Mouse (Mus musculus) T-cell, adult 2 months (primary cell): ENCODE results near the gene Nacc1.
"Not testable (repeated sequence)": the region's sequence is repeated elsewhere in the genome, so short reads cannot be mapped to it uniquely, and the experiment has no call there.

ENCODE experiments used
- DNase-seq: peaks from one replicate; pipeline ENCODE4 v3.0.0; 2022; ENCODE audit warnings: low spot score

The Nacc1 gene

DNA sequence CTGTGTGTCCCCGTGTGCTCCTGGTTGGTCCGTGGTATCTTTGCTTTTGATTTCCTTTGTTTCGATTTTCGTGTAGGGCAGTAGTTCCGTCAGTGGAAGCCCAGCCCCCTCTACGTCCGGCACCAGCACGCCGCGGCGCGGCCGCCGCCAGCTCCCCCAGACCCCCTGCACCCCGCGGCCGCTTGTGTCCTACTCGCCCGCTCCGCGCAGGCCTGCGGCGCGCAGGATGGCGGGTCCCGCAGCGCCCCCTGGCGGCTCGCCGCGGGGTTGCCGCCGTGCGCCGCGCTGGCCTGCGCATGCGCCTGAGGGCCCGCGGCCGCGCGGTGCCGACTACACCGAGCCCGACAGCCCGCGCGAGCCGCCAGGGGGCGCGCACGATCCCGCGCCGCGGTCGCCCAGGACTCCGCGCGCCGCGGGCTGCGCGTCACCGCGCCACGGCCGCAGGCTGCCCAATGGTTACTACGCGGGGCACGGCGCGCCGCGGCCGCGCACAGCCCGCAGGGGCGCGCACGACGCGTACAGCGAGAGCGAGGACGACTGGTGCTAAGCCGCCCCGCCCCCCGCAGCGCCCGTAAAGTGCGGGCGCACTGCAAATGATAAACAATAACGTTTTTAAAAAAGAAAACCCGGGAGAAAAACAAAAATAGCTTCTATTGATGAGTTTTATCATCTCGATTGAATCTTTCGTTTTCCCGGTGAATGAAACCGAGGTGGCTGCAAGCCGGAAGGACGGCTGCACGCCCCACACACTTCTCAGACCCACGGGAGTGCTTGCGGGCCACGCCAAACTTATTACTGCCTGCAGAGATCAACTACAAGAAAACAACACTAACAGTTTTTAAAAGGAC is 48.3 kb downstream of the Nacc1 start:
- DNase-seq, result peak; percentile 95

DNA sequence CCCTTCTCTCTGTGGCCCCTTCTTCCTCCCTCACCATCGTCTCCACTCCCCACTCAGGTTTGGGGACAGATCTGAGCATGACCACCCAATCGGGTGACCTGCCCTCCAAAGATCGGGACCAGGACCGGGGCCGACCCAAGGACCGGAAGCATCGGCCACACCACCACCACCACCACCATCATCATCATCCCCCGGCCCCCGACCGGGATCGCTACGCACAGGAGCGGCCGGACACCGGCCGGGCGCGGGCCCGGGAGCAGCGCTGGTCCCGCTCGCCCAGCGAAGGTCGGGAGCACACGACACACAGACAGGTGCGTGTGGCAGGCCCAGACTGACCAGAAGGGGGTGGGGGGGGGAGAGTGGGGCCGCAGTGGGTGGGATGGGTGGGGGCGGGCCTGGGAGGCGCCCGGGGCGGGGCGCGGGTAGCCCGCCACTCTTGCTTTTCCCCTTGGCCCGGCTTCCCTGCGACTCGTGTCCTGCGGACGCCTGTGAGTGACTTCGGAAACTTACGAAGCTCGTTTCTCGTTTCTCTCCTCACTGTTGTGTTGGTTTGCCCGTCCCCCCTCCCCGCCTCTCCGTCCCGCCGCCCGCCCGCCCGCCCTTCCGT is 49.0 kb downstream of the Nacc1 start:
- no peak for DNase-seq

DNA sequence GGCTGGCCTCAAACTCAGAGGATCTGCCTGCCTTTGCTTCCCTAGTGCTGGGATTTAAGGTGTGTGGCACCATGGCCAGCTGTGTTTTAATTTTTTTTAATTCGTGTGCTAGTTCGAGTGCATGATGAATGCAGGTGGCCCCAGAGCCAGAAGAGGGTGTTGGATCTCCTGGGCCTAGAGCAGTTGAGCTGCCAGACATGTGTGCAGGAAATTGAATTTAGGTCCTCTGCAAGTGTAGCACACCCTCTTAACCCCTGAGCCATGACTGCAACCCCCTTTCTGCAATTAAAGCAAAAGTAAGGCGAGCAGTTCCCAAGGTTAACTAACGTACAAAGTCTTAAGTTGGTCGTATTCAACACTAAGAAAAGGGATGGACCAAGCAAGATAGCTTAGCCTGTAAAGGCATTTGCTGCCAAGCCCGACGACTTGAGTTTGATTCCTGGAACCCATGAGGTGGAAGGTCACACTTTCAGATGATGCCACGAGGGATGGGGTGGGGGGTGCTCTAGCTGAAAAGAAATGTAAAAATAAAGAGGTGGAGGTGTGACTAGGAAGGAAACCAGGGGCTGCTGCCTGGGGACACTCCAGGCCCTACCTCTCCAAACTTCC is 49.6 kb downstream of the Nacc1 start:
- no peak for DNase-seq

DNA sequence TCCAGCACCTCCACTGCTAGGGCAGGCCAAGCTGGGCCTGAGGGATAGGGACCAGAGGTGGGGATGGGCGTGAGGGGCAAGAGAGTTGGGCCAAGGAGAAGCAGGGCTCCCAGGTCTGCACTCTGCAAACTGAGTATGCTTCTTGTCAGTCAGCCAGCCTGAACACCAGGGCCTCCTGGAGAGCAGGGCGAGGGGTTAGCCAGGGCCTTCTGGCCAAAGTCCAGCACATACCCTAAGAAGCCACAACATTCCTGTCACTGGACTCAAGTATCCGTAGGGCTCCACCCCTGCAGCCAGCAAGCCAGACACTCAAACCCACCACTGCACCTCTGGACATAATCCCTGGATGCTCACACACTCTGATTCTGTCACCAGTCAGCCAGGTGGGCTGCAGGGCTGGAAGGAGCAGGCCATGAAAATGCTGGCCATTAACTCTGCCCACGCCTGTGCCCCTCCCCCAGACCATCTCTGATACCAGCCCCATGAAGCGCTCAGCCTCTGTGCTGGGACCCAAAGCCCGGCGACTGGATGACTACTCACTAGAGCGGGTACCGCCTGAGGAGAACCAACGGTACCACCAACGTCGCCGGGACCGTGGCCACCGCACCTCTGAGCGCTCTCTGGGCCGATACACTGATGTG is 51.5 kb downstream of the Nacc1 start:
- no peak for DNase-seq

DNA sequence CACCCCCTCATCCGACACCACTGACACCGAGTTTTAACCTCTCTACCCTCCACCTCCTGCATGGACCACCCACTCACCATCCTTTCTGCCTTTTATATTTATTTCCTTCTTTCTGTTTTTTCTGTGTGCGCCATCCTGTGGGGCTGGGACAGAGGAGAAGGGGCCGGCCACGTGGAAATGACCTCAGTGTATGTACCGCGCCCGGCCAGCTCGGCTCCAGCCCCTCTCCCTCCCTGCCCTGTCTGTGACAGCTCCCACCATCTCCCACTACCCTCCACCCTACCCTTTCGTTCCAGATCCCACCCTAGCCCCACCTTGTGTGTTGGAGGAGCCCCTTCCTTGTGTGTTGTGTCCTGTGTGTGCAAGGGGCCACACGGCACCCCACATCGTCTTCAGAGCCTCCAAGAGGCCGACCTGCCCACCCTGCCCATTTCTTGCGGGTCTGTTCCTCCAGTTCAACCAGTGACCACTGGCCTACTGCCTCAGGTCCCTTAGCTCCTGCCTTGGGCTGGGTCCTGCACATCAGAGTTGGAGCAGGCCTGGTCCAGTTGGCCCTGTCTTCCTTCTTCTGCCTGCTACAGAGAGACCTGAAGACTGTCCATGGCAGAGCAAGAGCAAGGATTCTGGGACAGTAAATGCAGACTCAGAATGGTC is 52.1 kb downstream of the Nacc1 start:
- DNase-seq, result no peak

DNA sequence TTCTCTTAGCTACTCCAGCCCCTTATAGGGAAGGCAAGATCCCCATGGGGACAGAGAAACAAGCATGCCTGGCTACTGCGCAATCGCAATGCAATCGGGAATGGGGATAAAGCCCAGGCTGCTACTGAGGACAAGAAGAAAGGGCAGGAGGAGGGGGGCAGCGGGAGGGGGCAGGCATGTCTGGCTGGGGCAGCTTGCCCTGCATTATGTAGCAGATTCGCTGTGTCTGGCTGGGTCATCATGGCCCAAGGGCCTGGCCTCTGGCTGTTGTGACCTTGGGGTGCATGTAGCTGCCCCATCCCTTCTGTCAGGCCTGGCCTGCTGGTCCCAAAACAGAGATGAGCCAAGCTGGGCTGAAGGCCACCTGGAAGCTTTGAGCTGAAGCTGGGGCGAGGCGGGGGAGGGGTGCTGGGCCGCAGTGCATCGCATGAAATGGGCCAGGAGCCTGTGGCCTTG is 52.8 kb downstream of the Nacc1 start:
- no peak for DNase-seq

DNA sequence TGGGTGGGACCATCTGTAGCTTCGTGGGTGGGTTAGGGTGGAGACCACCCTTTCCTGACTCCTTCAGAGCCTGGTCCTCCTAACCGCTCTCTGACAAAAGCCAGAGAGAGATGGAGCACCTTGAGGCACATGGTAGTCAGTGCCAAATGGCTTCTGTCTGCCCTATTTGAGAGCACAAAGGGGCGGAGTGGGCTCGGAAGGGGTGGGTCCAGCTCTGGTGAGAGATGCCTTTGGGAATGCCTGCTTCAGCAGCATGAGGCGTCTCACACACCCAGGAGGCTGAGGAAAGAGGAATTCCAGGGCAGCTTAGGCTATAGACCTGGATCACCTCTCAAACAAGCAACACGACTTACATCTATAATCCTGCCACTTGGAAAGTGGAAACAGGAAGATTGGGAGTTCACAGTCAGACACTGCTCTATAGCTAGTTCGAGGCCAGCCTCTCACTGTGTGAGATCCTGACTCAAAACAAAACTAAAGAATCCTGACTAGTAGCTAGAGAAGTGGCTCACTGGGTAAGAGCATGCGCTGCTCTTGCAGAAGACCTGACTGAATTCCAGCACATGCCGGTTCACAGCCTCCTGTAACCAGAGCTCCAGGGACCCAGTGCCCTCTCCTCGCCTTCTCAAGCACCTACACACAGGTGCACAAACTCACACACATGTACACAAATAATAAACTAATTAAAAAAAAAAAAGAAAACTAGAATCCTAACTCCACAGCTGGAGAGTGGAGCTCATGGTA is 53.6 kb downstream of the Nacc1 start:
- DNase-seq, result no peak

DNA sequence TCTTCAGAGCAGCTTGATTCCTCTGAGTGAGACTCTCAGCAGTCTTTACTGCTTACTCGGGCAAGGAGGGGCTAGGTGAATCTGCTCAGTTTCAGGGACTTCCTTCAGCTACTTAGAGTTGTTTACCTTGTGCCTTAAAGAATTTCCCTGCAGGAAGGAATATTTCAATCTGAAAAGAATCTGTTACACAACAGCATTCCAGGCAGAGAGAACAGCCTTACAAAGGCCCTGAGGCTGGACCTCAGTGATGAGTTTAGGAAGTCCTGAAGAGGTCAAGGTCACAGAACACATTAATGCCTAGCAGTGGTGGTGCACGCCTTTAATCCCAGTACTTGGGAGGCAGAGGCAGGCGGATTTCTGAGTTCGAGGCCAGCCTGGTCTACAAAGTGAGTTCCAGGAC is 55.8 kb downstream of the Nacc1 start:
- no peak for DNase-seq

DNA sequence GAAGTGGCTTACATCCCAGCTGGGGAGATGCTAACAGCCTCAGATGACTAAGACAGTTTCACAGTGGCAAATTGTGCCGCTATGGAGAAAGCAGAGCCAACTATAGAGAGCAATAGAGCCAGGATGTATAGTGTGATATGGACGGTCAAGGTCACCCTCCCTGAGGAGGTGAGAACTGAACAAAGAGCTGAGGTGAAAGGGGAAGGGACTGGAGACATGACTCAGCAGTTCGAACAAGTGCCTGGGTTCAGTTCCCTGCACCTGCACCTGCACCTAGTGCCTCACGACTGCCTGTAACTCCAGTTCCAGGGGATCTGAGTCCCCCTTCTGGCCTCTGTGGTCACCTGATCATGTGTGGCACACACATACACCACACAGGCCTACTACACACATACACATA is 57.5 kb downstream of the Nacc1 start:
- no peak for DNase-seq

DNA sequence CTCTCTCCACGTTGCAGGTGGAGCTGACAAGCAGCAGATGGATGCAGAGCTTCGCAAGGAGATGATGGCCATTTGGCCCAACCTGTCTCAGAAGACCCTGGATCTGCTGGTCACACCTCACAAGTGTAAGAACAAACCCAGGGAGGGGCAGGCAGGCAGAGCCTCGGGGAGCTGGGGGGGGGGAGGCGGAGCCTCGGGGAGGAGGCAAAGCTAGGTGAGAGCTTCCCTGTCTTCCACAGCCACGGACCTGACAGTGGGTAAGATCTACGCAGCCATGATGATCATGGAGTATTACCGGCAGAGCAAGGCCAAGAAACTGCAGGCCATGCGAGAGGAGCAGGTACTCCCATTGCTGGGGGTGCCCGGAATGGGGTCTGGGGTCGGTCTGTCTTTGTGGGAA is 58.1 kb downstream of the Nacc1 start:
- DNase-seq, result no peak

DNA sequence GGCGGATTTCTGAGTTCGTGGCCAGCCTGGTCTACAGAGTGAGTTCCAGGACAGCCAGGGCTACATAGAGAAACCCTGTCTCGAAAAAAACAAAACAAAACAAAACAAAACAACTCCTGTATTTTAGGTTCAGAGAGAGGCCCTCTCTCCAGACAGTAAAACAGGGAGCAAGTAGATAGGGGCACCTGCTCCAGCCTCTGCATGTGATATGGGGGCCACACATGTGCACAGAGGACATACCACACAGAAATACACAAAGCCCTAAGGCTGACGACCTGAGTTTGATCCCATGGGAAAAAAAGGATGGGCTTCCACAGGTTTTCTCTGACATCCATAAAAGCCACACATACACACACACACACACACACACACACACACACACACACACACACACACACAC is 64.2 kb downstream of the Nacc1 start:
- DNase-seq, result not testable (repeated sequence)

DNA sequence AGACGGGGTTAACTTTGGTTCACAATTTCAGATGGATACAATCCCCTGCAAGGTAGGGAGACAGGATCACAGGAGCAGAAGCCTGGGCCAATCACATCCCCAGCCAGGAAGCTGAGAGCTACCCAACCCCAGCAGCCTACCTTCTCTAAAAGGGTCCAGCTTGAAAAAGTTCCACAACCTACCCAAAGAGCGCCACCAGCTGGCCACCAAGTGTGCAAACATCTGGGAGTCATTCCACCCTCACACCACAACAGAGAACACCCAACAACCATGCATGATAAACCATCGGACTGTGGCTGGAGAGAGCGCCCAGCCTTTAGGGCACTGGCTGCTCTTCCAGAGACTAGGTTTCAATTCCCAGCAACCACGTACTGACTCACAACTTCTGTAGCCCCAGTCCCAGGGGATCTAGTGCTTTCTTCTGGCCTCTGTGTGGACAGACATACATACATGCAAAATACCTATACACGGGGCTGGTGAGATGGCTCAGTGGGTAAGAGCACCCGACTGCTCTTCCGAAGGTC is 66.5 kb downstream of the Nacc1 start:
- no peak for DNase-seq
